Mouse (Mus musculus) heart, adult 8-10 months (tissue): ENCODE measurements around the gene Gng8. TPM values are rescaled to one million over a fixed set of nuclear protein-coding genes. Genes with fewer than 3 reads are reported as not detected.
A peak's percentile ranks its signal among the peaks of the same experiment; 100 is the strongest.

Source experiments
- DNase-seq: peaks from one replicate; pipeline ENCODE4 v3.0.0; 2022; ENCODE audit warnings: low spot score
- total RNA-seq, 4 experiments: library from RNA; stranded (reverse); gene quantifications; 2 replicates each; pipeline ENCODE4 v1.2.4; 2022

The Gng8 gene
- total RNA-seq, 4 experiments from 2014 or later = 1.0 to 1.5 (median 1.1) TPM

GRCm38 (mm10) chr7:16907842-16908241 lies 16.3 kb downstream of the Gng8 start:
- no peak for DNase-seq

GRCm38 (mm10) chr7:16908367-16908766 lies 16.8 kb downstream of the Gng8 start:
- no peak for DNase-seq

- DNase-seq = no peak
Observed at GRCm38 (mm10) chr7:16908859-16909258, 17.3 kb downstream of the Gng8 start.

DNA sequence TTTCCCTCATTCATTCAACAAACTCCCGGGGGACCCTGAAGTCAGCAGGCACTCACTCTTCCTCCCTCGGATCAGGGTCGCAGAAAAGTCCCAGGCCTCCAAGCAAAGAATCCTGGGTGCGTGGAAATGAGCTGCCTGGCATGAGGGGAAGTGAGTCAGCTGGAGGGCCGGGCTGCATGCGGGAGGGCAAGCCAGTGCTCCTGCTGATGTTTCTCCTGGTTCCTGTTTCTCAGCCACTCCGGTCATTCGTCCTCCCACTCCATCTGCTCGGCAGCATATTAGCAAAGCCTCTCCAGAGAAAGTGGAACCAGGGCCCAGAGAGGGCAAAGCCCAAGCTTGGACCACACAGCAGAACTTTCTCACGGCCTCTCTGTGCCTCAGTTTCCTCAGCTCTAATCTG lies 18.3 kb downstream of the Gng8 start:
- DNase-seq = no peak

DNA sequence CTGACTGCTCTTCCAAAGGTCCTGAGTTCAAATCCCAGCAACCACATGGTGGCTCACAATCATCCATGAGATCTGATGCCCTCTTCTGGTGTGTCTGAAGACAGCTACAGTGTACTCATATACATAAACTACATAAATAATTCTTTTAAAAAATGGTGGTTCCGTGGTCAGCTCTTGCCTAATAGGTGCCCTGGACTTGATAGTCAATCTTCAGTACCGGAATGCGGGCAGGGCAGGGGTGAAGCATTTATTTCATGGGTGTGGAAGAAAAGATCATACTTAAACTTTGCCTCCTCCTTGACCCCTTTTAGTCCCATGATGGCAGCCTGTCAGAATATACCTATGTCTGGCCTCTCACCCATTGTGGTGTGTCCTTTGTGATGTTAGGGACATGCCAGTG lies 20.3 kb downstream of the Gng8 start:
- no peak for DNase-seq

GRCm38 (mm10) chr7:16912360-16912759 lies 20.8 kb downstream of the Gng8 start:
- peak; percentile 54 for DNase-seq

DNA sequence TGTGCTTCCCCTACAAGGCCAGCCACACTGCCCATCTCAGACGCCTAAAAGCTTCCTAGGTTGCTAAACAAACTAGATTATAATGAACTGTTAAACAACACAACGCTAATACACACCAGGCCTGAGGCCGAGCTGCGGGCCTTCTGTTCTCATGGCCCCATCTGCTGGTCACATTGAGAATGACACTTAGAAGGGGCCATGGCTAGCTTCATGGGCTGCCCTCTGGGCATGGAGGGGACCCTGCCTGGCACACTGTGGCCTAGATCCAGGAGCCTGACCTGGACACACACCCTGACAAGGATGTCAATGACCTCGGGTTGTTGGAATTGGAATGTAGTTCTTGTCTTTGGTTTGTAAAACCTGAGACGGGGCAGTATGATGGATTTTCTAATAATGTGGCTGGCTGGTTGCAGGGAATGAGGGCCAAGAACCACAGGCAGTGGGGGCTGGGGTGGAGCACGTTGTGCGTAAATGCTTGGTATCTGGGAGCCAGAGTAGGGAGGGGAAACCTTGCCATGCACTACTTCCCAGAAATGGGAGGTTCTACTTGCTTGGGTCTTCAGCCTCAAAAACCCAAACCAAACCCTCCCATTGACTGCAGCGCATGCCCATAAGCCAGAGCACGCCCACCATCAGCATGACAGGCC lies 22.3 kb downstream of the Gng8 start:
- peak; percentile 79 for DNase-seq

- DNase-seq = no peak
Observed at GRCm38 (mm10) chr7:16914453-16915343, 23.1 kb downstream of the Gng8 start.

- no peak for DNase-seq
Observed at GRCm38 (mm10) chr7:16915461-16916340, 24.1 kb downstream of the Gng8 start.

GRCm38 (mm10) chr7:16916342-16917265 lies 25.0 kb downstream of the Gng8 start:
- DNase-seq = no peak

DNA sequence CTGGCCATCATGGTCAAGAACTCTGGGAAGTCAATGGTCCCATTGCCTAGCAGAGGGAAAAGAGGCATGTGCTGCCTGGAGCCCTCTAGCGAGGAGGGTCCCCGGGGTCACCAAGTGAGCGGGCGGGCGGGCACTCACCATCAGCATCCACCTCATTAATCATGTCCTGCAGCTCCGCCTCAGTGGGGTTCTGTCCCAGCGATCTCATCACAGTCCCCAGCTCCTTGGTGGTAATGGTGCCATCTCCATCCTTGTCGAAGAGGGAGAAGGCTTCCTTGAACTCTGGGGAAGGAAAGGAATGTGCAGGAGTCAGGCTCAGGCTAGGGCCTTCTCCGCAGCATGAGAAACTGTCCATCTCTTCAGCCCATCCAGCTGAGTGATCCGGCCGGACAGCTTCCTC lies 25.9 kb downstream of the Gng8 start:
- no peak for DNase-seq

DNA sequence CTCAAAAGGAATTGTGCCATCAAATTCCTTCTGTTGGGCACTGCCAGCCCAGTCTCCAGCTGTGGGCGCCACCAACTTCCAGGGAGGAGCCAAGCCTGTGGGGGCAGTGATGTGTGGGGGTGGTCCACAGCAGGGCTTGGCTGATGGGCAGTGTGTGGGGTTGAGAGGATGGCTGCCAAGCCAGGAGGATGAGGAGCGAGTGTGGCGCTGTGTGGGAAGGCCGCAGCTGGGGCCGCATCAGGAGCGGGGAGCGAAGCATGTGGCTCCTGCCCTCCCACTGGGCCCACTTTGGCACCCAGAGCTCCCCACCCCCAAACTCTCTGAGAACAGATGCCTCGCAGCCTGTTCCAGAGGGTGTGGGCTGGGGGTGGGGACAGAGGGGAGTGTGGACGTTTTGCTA lies 26.4 kb downstream of the Gng8 start:
- DNase-seq = no peak

DNA sequence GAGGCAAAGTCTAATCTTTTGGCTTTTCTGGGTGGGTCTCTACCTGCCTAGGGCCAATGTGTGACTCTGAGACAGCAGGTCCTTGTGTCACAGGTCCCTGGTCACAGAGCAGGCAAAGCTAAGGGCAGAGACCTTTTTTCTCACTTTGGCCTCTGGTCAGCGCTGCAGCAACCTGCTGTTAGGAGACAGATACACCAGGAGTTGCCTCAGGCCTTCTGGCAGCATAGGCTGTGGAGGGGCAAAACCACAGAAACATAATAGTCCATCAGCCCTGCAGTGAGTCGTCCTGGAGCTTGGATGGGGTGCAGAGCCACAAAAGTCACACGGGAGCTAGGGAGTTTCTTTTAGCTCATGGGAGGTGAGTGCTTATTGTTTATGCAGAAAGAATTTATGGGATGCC lies 27.1 kb downstream of the Gng8 start:
- DNase-seq = no peak

DNA sequence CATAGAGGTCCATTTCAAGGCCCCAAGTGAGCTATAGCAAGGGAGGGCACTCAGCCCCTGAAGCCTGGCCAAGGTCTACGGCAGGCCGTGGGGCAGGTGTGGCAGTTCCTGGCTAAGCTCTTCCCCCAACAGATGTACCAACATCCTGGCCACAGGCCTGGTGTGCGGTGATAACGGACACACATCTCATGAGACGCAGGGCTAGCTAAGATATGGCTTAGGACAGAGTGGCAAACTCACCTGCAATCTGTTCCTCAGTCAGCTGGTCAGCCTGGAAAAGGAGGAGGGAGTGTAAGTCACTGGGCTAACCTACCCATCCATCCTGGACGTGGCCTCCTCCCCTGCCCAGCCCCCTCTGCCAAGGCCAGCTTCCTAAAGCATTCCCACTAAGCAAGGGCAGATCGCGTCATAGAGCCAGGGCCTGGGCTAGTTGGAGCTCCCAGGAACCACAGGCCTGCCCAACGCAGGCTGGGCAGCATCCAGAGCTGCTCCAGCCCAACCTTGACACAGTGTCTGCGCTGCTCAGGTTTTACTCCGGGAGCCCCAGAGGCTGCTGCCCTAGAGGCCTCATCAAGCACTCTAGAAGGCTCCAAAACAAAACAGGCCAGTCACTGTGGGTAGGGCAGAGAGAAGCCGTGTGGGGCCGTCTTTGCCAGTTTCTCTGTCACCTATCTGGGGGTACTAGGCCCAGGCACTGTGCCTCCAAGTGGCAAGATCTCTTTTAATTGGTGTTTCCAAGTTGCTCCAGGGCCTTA lies 28.0 kb downstream of the Gng8 start:
- no peak for DNase-seq

GRCm38 (mm10) chr7:16920150-16920579 lies 28.6 kb downstream of the Gng8 start:
- DNase-seq = no peak

GRCm38 (mm10) chr7:16920818-16921791 lies 29.5 kb downstream of the Gng8 start:
- DNase-seq = no peak

GRCm38 (mm10) chr7:16921881-16922335 lies 30.3 kb downstream of the Gng8 start:
- no peak for DNase-seq

DNA sequence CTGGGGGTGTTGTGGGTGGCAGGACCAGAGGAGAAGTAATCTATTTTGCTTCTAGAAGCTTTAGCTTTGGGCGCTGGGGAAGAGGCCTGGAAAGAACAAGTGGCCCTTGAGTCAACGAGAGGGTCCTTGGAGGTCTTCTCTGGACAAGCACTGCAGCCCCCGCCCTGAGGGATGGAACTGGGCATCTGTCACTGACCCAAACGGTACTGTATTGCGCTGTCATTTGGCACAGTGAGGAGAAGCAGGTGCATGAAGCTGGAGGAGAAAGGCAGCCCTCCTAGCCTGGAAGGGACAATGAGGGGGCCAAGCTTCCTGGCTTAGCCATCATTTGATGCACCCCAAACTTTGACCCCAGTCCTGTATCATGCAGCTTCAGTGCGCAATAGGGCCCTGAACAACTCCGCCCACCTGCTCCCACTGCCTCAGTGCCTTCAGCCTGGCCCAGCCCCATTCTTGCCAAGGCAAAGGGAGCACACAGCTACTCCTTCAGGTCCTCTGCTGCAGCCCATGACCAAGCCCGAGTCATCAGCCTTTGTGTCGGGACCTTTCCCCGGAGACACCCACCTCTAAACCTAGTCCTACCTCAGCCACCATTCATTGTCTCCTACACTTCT lies 30.9 kb downstream of the Gng8 start:
- no peak for DNase-seq
